Mouse (Mus musculus) hindbrain, embryonic 14.5 days (tissue): ENCODE measurements around the gene Dek. TPM values are rescaled to one million over a fixed set of nuclear protein-coding genes. Genes with fewer than 3 reads are reported as not detected.

Experiments
- ATAC-seq: fragments of 200-750 bp; cut with Nextera tagmentation; 2 replicates; pipeline ENCODE4 v1.8.0; 2017; ENCODE audit warnings: moderate number of reproducible peaks, mild to moderate bottlenecking, moderate TSS enrichment, moderate library complexity; ENCODE audit not compliant: low FRiP score
- DNase-seq: peaks from one replicate; pipeline ENCODE4 v3.0.0-alpha.2; 2015; ENCODE audit warnings: low spot score
- H3K27ac ChIP-seq: fragments of 300-500 bp; sonication (generic); 2 replicates; pipeline ENCODE4 v1.5.1; 2014; ENCODE audit warnings: mild to moderate bottlenecking, moderate library complexity
- H3K27me3 ChIP-seq: fragments of 300-500 bp; sonication (generic); 2 replicates; pipeline ENCODE4 v1.6.1; 2014; ENCODE audit warnings: mild to moderate bottlenecking, low read length, mixed read lengths; ENCODE audit not compliant: control insufficient read depth, insufficient read depth
- H3K36me3 ChIP-seq: fragments of 300-500 bp; sonication (generic); replicated peaks from 2 replicates; pipeline ENCODE4 v1.6.1; 2014; ENCODE audit not compliant: control insufficient read depth, insufficient read depth
- H3K4me1 ChIP-seq: fragments of 300-500 bp; sonication (generic); replicated peaks from 2 replicates; pipeline ENCODE4 v1.6.1; 2014; ENCODE audit warnings: antibody characterized with exemption, low read length, mixed read lengths; ENCODE audit not compliant: control insufficient read depth, insufficient read depth
- H3K4me2 ChIP-seq: fragments of 300-500 bp; sonication (generic); replicated peaks from 2 replicates; pipeline ENCODE4 v1.6.1; 2014; ENCODE audit warnings: mild to moderate bottlenecking, moderate library complexity
- H3K4me3 ChIP-seq: fragments of 300-500 bp; sonication (generic); replicated peaks from 2 replicates; pipeline ENCODE4 v1.5.1; 2014; ENCODE audit warnings: mild to moderate bottlenecking, low read length
- H3K9ac ChIP-seq: fragments of 300-500 bp; sonication (generic); 2 replicates; pipeline ENCODE4 v1.6.1; 2014
- H3K9me3 ChIP-seq: fragments of 300-500 bp; sonication (generic); 2 replicates; pipeline ENCODE4 v1.6.1; 2016; ENCODE audit warnings: low read length; ENCODE audit not compliant: control insufficient read depth
- WGBS: fragments of 180-500 bp; shearing (Covaris S2); extraction: QIAGEN DNeasy Blood & Tissue Kit; methylation state at CpG from one replicate; pipeline ENCODE4 v1.1.7; 2014; 5-methylcytosine and 5-hydroxymethylcytosine counted together
- polyA plus RNA-seq: library from polyadenylated mRNA; unstranded; fragments of >200 nt; fragmentation: Nextera tagmentation; extraction: Ambion mirVana; gene quantifications from 2 replicates; pipeline ENCODE4 v1.2.1, GENCODE M21; 2014

The Dek gene
- polyA plus RNA-seq, 1 experiment from 2014 or later, result 98.4 TPM

DNA sequence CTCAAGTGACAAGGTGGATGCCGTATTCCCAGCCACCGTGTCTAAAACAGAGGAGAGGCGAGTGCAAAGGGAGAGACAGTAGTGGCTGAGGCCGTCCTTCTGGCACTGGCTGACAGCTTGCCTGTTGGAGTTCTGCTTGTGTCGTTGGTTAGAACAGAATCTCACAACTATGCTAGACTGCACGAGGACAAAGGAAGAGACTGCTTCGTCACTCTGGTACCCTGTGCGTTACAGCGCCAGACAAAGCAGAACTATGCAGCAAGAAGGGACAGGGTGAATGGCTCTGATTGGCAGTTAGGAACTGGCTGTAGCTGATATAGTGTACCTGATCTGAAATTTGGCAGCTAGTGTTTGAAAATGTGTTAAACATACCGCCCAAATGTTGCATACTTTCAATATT is 52.0 kb downstream of the Dek start:
- Histone ChIP-seq H3K27me3 (no peaks in the 10 kb centered on the region), H3K36me3 (peaks cover 82% of the 10 kb centered on the region), H3K27ac (no peak overlapping the region), H3K4me2 (no peak overlapping the region), H3K9me3 (no peaks in the 10 kb centered on the region), H3K4me1 (no peaks in the 10 kb centered on the region), H3K4me3 (no peak overlapping the region), H3K9ac (no peak overlapping the region)
- ATAC-seq (no peak), DNase-seq (no peak)
- WGBS, result 30% methylated on average over 10 of the region's 10 CpGs

DNA sequence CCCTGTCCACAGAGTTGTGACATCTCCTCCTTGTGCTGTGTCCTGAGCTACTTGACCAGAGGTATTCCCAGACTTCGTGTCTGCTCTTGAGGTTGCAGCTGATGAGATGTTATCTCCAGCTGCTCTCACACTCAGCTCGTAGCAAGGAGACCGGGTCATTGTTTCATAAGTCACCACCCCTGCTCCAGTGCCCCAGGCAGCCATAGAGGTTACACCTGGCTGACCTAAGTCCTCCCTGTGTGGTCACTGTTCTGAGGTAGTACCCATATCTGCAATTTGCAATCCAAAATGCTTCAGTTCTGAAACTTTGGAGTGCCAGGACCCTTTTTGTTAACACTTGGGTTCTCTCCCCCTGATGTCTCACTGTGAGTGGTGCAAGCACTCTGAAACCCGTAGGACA is 56.0 kb downstream of the Dek start:
- peaks cover 66% of the 10 kb centered on the region for H3K36me3 ChIP-seq
- 91% methylated on average over 4 of the region's 4 CpGs for WGBS

DNA sequence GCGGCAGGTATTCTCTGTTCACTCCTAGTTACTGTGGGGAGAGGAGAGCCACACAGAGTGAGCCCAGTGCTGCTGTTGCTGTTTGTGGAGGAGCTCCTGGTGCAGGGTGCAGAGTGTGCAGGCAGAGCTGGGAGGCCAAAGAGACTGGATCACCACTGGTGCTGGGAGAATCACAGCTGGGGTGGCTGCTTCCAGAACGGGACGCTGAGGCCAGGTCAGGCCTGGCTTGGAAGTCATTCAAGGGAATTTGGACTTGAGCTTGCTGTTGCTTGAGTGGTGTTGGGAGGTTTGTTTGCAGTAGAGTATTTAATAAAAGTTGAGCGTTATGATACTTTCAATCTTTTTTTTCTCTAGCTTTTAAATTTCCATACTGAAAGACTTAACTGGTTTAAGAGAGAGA is 58.0 kb downstream of the Dek start:
- WGBS, result 97% methylated on average over 4 of the region's 4 CpGs
- Histone ChIP-seq H3K36me3 (peaks cover 45% of the 10 kb centered on the region), H3K4me1 (peaks cover 9% of the 10 kb centered on the region; the same call in 1 of the 2 replicates), H3K27me3 (no peaks in the 10 kb centered on the region), H3K27ac (no peak overlapping the region), H3K9me3 (no peaks in the 10 kb centered on the region), H3K4me2 (no peak overlapping the region), H3K4me3 (no peak overlapping the region), H3K9ac (no peak overlapping the region)
- DNase-seq (no peak), ATAC-seq (no peak)

More for the DNA sequence above, 56.0 kb downstream of the Dek start:
- Histone ChIP-seq H3K4me1 (no peaks in the 10 kb centered on the region), H3K4me2 (no peak overlapping the region), H3K9me3 (no peaks in the 10 kb centered on the region), H3K27me3 (no peaks in the 10 kb centered on the region), H3K9ac (no peak overlapping the region), H3K27ac (no peak overlapping the region), H3K4me3 (no peak overlapping the region)
- DNase-seq, result no peak
- ATAC-seq, result no peak

DNA sequence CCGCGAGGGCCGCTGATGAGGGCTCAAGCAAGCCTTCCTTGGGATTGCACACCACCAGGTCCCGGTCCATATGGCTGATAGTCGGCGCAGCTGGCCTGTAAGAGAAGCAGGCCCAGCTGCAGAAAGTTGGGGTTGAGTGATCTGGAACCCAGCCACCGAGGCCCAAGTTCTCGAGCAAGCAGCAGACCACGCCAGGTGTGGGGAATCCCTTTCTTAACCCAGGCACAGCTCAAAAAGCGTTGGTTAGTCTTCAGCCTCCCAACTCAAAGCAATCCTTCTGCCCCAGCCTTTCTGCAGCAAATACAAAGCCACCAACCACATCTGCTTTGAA is 61.4 kb downstream of the Dek start, which contains the start of gene Tpmt:
Tpmt (minus strand) TSS at position 121 of the 331 bp plus-strand sequence.
- ATAC-seq (no peak), DNase-seq (peak; percentile 24)
- Histone ChIP-seq H3K4me3 (peak within 1 kb of the TSS; percentile 61), H3K9ac (peak within 1 kb of the TSS; percentile 65), H3K36me3 (peaks cover 12% of the 10 kb centered on the region), H3K4me1 (peaks cover 17% of the 10 kb centered on the region; the same call in 1 of the 2 replicates), H3K27me3 (no peaks in the 10 kb centered on the region), H3K9me3 (no peaks in the 10 kb centered on the region), H3K4me2 (peak within 1 kb of the TSS; percentile 95), H3K27ac (peak within 1 kb of the TSS; percentile 71)
- 19% methylated on average over 10 of the region's 10 CpGs for WGBS

DNA sequence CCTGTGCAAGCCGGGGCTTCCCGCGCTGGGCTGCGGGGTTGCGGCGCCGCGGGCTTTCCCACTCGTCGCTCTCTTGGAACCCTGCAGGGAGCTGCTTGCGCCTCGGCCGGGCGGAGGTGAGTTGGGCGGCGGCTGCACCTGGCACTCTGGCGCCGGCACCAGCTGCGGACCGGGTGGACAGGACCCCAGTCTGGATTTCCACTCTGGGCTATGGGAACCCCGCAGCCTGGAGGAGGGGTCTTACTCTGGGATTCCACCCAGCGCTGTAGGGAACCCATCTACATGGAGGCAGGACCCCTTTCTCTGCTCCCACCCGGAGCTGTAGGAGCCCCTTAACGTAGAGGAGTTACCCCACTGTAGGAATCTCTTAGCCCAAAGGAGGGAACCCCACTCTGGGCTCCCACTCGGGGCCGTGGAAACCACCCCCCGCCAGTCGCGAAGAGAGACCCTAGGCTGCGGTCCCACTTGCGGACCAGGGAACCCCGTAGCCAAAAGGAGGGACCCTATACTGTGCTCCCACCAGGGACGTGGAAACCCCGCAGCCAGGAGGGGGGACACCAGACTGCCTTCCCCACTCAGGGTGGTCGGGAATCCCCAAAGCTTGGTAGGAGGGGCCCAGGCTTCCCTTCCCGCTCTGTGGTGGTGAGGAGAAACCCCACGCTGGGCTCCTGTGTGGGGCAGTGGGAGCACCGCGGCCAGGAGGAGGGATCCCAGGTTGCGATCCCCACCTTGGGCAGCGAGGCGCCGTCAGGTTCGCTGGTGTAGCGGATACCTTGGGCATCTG is 62.0 kb downstream of the Dek start:
- peak overlapping the region; percentile 65 for H3K9ac ChIP-seq
- no peaks in the 10 kb centered on the region for H3K27me3 ChIP-seq
- H3K36me3 ChIP-seq, result peaks cover 7% of the 10 kb centered on the region
- H3K4me3 ChIP-seq, result peak overlapping the region; percentile 61
- peaks cover 17% of the 10 kb centered on the region; the same call in 1 of the 2 replicates for H3K4me1 ChIP-seq
- peak overlapping the region; percentile 71 for H3K27ac ChIP-seq
- DNase-seq, result peak; percentile 24
- ATAC-seq, result peak; percentile 29
- H3K9me3 ChIP-seq, result no peaks in the 10 kb centered on the region
- under 1% methylated on average over 45 of the region's 45 CpGs for WGBS
- peak overlapping the region; percentile 95 for H3K4me2 ChIP-seq

DNA sequence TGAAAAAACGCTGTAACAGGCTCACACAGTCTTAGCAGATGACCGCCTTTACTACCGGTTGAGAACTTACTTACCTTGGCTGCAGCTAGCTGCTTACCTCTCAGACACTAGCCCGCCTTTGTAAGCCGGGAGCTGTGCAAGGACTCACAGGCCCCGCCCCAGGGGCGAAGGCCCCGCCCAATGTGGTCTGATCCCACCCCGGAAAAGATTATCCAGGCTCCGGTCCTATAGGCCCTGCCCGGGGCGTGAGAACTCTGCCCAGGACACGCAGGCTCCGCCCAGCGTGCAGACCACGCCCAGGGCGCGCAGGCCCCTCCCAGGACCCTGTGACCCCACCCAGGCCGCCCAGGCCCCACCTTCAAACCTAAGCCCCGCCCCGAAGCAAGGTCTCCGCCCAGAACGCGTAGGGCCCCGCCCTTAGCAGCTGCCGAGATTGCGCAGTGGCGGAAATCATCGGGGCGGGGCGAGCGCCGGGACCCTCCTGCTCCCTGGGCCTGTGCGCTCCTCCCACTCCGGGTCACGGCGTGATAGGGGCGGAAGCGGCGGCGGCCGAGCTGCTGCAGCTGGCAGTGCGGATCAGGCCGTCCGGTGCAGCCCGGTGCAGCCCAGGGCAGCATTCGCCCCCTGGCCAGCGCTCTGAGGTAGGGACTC is 62.8 kb downstream of the Dek start, which contains the start of gene Kdm1b:
Kdm1b (plus strand) TSS at position 470 of the 651 bp plus-strand sequence.
- peak; percentile 96 for ATAC-seq
- no peaks in the 10 kb centered on the region for H3K27me3 ChIP-seq
- peaks cover 17% of the 10 kb centered on the region; the same call in 1 of the 2 replicates for H3K4me1 ChIP-seq
- no peaks in the 10 kb centered on the region for H3K9me3 ChIP-seq
- H3K4me3 ChIP-seq, result peak within 1 kb of the TSS; percentile 61
- WGBS, result under 1% methylated on average over 48 of the region's 48 CpGs
- peak within 1 kb of the TSS; percentile 65 for H3K9ac ChIP-seq
- peak within 1 kb of the TSS; percentile 95 for H3K4me2 ChIP-seq
- no peaks in the 10 kb centered on the region for H3K36me3 ChIP-seq
- peak within 1 kb of the TSS; percentile 71 for H3K27ac ChIP-seq
- DNase-seq, result peak; percentile 95

DNA sequence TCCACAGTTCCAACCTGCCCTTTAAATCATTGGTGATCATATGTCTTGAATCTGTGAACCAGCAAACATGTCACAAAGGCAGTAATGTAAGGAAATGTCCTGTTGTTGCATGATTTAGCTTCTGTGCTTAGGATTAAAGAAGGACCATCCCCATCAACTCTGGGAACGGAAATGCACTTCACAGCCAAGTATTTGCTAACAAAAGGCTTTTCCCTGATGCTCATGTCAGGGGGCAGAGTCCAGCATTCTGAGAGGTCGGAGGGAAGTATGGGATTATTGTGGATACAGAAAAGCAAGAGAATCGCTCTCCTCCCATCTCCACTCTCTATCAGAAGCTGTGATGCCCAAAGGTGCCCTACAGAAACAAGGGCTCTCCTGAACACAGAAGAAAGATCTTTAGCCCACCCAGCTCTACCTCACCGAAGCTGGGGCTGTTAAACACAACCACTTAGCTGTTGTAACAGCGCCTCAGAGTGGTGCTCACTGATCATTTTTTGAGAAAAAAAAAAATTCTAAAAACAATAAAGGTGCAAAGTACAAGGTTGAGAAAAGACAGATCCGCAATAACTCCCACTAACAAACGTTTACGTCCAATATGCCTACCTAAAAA is 63.9 kb downstream of the Dek start:
- Histone ChIP-seq H3K4me1 (peaks cover 17% of the 10 kb centered on the region; the same call in 1 of the 2 replicates), H3K27ac (no peak overlapping the region; the same call in 1 of the 2 replicates), H3K36me3 (no peaks in the 10 kb centered on the region; the same call in 1 of the 2 replicates), H3K27me3 (no peaks in the 10 kb centered on the region), H3K9me3 (no peaks in the 10 kb centered on the region), H3K4me2 (peak overlapping the region; percentile 95), H3K9ac (no peak overlapping the region), H3K4me3 (peak overlapping the region; percentile 61)
- ATAC-seq (no peak), DNase-seq (peak; percentile 47)
- WGBS, result 48% methylated on average over 8 of the region's 8 CpGs

DNA sequence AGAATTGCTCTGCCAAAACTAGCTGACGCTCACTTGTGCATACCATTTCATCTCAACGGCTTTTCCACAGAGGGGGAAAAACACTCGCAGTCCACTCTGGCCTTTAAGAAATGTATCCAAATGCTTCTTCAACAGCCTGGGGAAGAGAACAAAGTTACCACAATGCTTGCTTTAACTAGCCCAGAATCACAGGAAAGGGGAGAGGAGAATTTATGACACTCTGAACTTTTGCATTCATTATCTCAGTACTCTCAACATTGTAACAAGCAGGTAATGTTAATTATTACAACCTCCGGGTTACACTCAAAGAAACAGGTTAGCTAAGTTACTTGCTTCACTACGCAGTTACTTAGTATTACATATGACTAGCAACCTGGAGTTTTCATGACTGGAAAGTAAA is 65.9 kb downstream of the Dek start:
- ATAC-seq (no peak), DNase-seq (no peak)

DNA sequence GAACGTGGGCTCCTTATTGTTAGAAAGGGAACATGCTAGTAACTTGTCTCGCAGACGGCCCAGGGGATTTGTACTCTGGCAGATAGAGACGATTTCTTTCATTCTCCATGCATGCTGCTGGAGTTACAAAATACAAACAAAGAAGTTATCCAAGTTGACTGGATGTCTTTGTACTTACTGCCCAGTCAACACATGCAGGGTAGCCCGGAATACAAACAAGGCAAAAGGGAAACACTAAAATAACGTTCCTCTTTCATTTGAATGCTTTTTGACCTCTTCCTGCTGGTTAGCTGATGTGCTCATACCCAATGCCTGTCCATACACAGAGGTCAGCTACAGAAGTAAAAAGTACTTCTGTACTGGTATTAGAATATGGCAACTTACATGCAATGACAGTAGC is 68.1 kb downstream of the Dek start:
- no peak overlapping the region for H3K27ac ChIP-seq
- H3K9ac ChIP-seq, result no peak overlapping the region
- no peaks in the 10 kb centered on the region for H3K9me3 ChIP-seq
- H3K36me3 ChIP-seq, result no peaks in the 10 kb centered on the region; the same call in none of the 2 replicates
- H3K4me1 ChIP-seq, result 0 out of 2 replicates have a peak, but pooled peaks cover 8% of the 10 kb centered on the region
- ATAC-seq, result no peak
- WGBS, result 78% methylated on average over 6 of the region's 6 CpGs
- H3K4me2 ChIP-seq, result no peak overlapping the region
- DNase-seq, result no peak
- no peak overlapping the region for H3K4me3 ChIP-seq
- H3K27me3 ChIP-seq, result no peaks in the 10 kb centered on the region

More for the DNA sequence above, 65.9 kb downstream of the Dek start:
- Histone ChIP-seq H3K4me3 (no peak overlapping the region), H3K27ac (no peak overlapping the region), H3K4me1 (peaks cover 17% of the 10 kb centered on the region; the same call in 1 of the 2 replicates), H3K9me3 (no peaks in the 10 kb centered on the region), H3K9ac (no peak overlapping the region), H3K4me2 (no peak overlapping the region), H3K36me3 (no peaks in the 10 kb centered on the region; the same call in 1 of the 2 replicates), H3K27me3 (no peaks in the 10 kb centered on the region)
- 96% methylated on average over 5 of the region's 5 CpGs for WGBS
